Mouse (Mus musculus): ENCODE data around the gene Zbtb26. TPM values are rescaled to one million over a fixed set of nuclear protein-coding genes. Genes with fewer than 3 reads are reported as not detected.
A peak's percentile ranks its signal among the peaks of the same experiment; 100 is the strongest.

Gene Zbtb26
- polyA plus RNA-seq (2015; fragmentation: Nextera tagmentation; extraction: Ambion mirVana): 0.83 and 1.4 TPM in 2 replicates

DNA sequence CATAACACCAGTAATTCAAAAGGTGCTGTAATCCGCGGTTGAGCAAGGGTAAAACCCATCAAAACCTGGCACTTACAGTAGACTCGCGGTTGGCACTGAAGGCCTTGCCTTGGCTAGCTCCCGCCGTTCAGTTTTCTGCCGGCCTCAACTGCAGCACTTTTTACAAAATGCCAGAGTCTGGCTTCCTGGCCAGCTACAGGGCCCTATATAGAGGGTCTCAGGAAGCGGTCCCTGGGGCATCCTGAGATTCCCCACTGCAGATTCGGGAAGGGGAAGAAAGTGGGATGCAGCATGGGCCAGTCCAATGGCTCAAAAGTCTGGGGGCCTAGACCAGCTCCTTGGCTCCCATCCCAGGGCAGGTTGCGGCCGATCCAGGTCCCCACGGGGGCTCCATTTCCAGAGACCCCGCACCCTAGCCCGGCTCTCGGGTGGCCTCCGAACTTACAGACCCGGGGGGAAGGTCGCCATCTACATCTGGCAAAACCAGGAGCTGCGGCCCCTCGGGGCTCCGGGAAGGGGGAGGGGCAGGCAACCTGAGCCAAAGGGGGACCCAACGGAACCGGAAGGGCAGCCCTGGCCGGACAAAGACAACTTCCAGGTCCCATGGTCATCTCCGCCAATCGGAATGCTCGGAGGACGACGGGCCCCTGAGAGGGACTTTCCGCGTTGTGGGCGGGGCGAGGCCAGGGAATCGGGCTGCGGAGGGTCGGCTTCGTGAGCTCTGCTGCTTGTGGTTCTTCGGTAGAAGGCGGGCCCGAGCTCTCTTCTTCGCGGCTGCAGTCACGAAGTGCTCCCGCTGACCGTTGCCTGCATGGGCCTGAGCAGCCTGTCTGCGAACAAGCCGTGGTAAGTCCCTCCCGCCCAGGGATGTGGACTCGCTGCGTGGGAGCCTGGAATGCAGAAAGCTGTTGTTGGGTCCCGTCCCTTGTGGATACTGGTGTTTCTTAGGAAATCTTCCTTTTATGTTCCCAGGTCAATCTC, at the start of gene Zbtb26, which contains the start of the genes Zbtb6 and Rabgap1:
Gene Zbtb26 (minus strand): TSS at position 525 of the 981 bp plus-strand sequence.
Gene Zbtb6 (minus strand): TSS at position 561 of the 981 bp plus-strand sequence.
Gene Rabgap1 (plus strand): TSS at position 669 of the 981 bp plus-strand sequence.
- H3K36me3 ChIP-seq (replicated peaks; ENCODE audit: insufficient read depth, low read length): no peaks in the 10 kb centered on the region
- TF ChIP-seq CTCF (IDR thresholded peaks at IDR 0.05; ENCODE audit: low read depth) (no peak), EP300 (IDR thresholded peaks at IDR 0.05; ENCODE audit: low read depth) (peak; percentile 37; the same call in 1 of the 2 replicates)

GRCm38 (mm10) chr2:37488956-37489355, 46.0 kb upstream of the Zbtb26 start:
- Histone ChIP-seq H3K36me3 (replicated peaks; ENCODE audit: insufficient read depth, low read length) (peaks cover 25% of the 10 kb centered on the region), H3K27me3 (ENCODE audit: insufficient read depth, low read length) (no peaks in the 10 kb centered on the region), H3K27ac (ENCODE audit: low read depth) (no peak overlapping the region), H3K4me1 (ENCODE audit: insufficient read depth) (no peaks in the 10 kb centered on the region), H3K9ac (replicated peaks) (no peak overlapping the region), H3K9me3 (ENCODE audit: low read length) (no peaks in the 10 kb centered on the region), H3K4me2 (ENCODE audit: low read depth, low read length) (no peak overlapping the region), H3K4me3 (ENCODE audit: low read depth, low read length) (no peak overlapping the region)
- DNase-seq: no peak
- no peak for TF ChIP-seq CTCF (IDR thresholded peaks at IDR 0.05; ENCODE audit: low read depth)
- TF ChIP-seq EP300 (IDR thresholded peaks at IDR 0.05; ENCODE audit: low read depth): no peak
- no peak for ATAC-seq
- WGBS (ENCODE audit: insufficient replicate concordance): 88% methylated on average over 2 of the region's 2 CpGs

More for the DNA sequence above, at the start of gene Zbtb26, which contains the start of the genes Zbtb6 and Rabgap1:
- no peaks in the 10 kb centered on the region for H3K9me3 ChIP-seq (ENCODE audit: low read length)
- peak within 1 kb of the TSS; percentile 93 for H3K9ac ChIP-seq (replicated peaks)
- peak within 1 kb of the TSS; percentile 88 for H3K4me2 ChIP-seq (ENCODE audit: low read depth, low read length)
- peak within 1 kb of the TSS; percentile 96 for H3K4me3 ChIP-seq (ENCODE audit: low read depth, low read length)
- H3K27ac ChIP-seq (ENCODE audit: low read depth): peak within 1 kb of the TSS; percentile 92
- peak; percentile 96 for DNase-seq
- H3K27me3 ChIP-seq (ENCODE audit: insufficient read depth, low read length): no peaks in the 10 kb centered on the region
- ATAC-seq: peak; percentile 99
- peaks cover 23% of the 10 kb centered on the region for H3K4me1 ChIP-seq (ENCODE audit: insufficient read depth)
- WGBS (ENCODE audit: insufficient replicate concordance): under 1% methylated on average over 50 of the region's 51 CpGs

GRCm38 (mm10) chr2:37486408-37486807, 43.5 kb upstream of the Zbtb26 start:
- Histone ChIP-seq H3K4me1 (ENCODE audit: insufficient read depth) (no peaks in the 10 kb centered on the region), H3K4me2 (ENCODE audit: low read depth, low read length) (no peak overlapping the region), H3K9me3 (ENCODE audit: low read length) (no peaks in the 10 kb centered on the region), H3K27ac (ENCODE audit: low read depth) (no peak overlapping the region), H3K4me3 (ENCODE audit: low read depth, low read length) (no peak overlapping the region), H3K36me3 (replicated peaks; ENCODE audit: insufficient read depth, low read length) (peaks cover 22% of the 10 kb centered on the region), H3K9ac (replicated peaks) (no peak overlapping the region), H3K27me3 (ENCODE audit: insufficient read depth, low read length) (no peaks in the 10 kb centered on the region)
- DNase-seq (no peak), ATAC-seq (no peak)
- TF ChIP-seq CTCF (IDR thresholded peaks at IDR 0.05; ENCODE audit: low read depth): no peak
- TF ChIP-seq EP300 (IDR thresholded peaks at IDR 0.05; ENCODE audit: low read depth): no peak

GRCm38 (mm10) chr2:37485370-37485769, 42.4 kb upstream of the Zbtb26 start:
- H3K36me3 ChIP-seq (replicated peaks; ENCODE audit: insufficient read depth, low read length): peaks cover 22% of the 10 kb centered on the region
- no peak for ATAC-seq
- H3K9ac ChIP-seq (replicated peaks): no peak overlapping the region
- H3K4me2 ChIP-seq (ENCODE audit: low read depth, low read length): no peak overlapping the region
- TF ChIP-seq EP300 (IDR thresholded peaks at IDR 0.05; ENCODE audit: low read depth) (no peak), CTCF (IDR thresholded peaks at IDR 0.05; ENCODE audit: low read depth) (peak; percentile 60)
- H3K27ac ChIP-seq (ENCODE audit: low read depth): no peak overlapping the region
- WGBS (ENCODE audit: insufficient replicate concordance): 82% methylated on average over 1 of the region's 1 CpGs
- peak; percentile 18 for DNase-seq
- H3K9me3 ChIP-seq (ENCODE audit: low read length): no peaks in the 10 kb centered on the region
- H3K27me3 ChIP-seq (ENCODE audit: insufficient read depth, low read length): no peaks in the 10 kb centered on the region
- no peaks in the 10 kb centered on the region for H3K4me1 ChIP-seq (ENCODE audit: insufficient read depth)
- H3K4me3 ChIP-seq (ENCODE audit: low read depth, low read length): no peak overlapping the region

DNA sequence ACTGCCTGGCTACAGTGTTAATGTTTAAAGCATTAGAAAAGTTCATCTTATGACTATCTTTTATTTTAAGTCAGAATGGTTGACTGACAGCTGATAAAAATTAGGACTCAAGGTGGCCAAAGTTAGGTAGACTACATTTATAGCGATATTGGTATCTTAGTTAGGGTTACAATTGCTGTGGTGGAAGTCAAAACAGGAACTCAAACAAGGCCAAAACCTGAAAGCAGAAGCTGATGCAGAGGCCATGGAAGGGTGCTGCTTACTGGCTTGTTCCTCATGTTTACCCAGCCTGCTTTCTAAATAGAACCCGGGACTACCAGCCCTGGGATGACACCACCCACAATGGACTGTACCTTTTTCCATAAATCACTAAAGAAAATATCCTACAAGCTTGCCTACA, 41.2 kb upstream of the Zbtb26 start:
- ATAC-seq: no peak
- 59% methylated on average over 2 of the region's 2 CpGs for WGBS (ENCODE audit: insufficient replicate concordance)
- Histone ChIP-seq H3K4me1 (ENCODE audit: insufficient read depth) (no peaks in the 10 kb centered on the region), H3K36me3 (replicated peaks; ENCODE audit: insufficient read depth, low read length) (peaks cover 19% of the 10 kb centered on the region), H3K9me3 (ENCODE audit: low read length) (no peaks in the 10 kb centered on the region), H3K27me3 (ENCODE audit: insufficient read depth, low read length) (no peaks in the 10 kb centered on the region), H3K4me2 (ENCODE audit: low read depth, low read length) (no peak overlapping the region), H3K4me3 (ENCODE audit: low read depth, low read length) (no peak overlapping the region), H3K27ac (ENCODE audit: low read depth) (no peak overlapping the region), H3K9ac (replicated peaks) (no peak overlapping the region)
- TF ChIP-seq CTCF (IDR thresholded peaks at IDR 0.05; ENCODE audit: low read depth): no peak
- no peak for TF ChIP-seq EP300 (IDR thresholded peaks at IDR 0.05; ENCODE audit: low read depth)
- no peak for DNase-seq

DNA sequence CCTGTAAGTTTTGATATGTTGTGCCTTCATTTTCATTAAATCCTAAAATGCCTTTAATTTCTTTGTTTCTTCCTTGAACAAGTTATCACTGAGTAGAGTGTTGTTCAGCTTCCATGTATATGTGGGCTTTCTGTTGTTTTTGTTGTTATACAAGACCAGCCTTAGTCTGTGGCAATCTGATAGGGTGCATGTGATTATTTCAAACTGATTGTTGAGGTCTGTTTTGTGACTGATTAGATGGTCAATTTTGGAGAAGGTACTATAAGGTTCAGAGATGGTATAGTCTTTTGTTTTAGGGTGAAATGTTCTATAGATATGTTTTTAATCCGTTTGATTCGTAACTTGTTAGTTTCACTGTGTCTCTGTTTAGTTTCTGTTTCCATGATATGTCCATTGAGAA, 37.1 kb upstream of the Zbtb26 start:
- Histone ChIP-seq H3K27me3 (ENCODE audit: insufficient read depth, low read length) (no peaks in the 10 kb centered on the region), H3K36me3 (replicated peaks; ENCODE audit: insufficient read depth, low read length) (peaks cover 19% of the 10 kb centered on the region), H3K9me3 (ENCODE audit: low read length) (no peaks in the 10 kb centered on the region), H3K4me2 (ENCODE audit: low read depth, low read length) (no peak overlapping the region), H3K4me3 (ENCODE audit: low read depth, low read length) (no peak overlapping the region), H3K9ac (replicated peaks) (no peak overlapping the region), H3K27ac (ENCODE audit: low read depth) (no peak overlapping the region), H3K4me1 (ENCODE audit: insufficient read depth) (no peaks in the 10 kb centered on the region)
- DNase-seq (no peak), ATAC-seq (no peak)
- TF ChIP-seq EP300 (IDR thresholded peaks at IDR 0.05; ENCODE audit: low read depth): 0 out of 2 replicates have a peak, but pooled peaks have one; percentile 34
- no peak for TF ChIP-seq CTCF (IDR thresholded peaks at IDR 0.05; ENCODE audit: low read depth)
- WGBS (ENCODE audit: insufficient replicate concordance): 62% methylated on average over 2 of the region's 2 CpGs

Measured in liver, postnatal 0 days (tissue).